Mouse (Mus musculus) fibroblast of lung, adult 2 months (primary cell): ENCODE measurements around the gene Ttc7b.

Experiments used
- DNase-seq: peaks from one replicate; pipeline ENCODE4 v3.0.0-alpha.2; 2011; ENCODE audit warnings: low read depth

Gene Ttc7b

GRCm38 (mm10) chr12:100381941-100382340, 138.7 kb downstream of the Ttc7b start:
- no peak for DNase-seq

DNA sequence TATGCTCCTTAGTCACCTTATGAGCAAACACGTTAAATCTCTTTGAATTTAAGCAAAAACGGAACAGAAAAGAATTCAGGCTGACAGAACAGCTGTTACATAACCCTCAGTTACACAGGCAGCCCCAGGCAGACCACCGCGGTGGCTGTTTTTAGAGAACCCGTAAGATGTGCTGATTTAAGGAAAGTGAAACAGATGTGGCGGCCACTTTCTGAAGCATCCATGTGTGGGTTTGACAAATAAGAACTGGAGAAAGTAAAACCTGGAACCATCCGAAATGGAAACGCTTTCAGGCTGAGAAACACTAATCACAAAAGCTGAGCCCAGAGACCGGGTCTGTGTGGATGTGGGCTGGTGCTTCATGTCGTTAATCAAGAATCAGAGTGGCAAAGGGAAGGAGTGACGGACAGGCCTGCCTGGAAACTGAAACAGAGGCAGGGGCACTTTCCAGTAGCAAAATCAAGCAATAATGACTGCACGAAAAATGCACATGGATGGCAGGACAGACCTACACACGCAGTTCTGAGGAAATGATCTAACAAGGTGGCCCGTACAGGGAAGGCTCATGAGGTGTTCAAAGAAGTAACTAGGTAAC, 139.8 kb downstream of the Ttc7b start:
- no peak for DNase-seq

DNA sequence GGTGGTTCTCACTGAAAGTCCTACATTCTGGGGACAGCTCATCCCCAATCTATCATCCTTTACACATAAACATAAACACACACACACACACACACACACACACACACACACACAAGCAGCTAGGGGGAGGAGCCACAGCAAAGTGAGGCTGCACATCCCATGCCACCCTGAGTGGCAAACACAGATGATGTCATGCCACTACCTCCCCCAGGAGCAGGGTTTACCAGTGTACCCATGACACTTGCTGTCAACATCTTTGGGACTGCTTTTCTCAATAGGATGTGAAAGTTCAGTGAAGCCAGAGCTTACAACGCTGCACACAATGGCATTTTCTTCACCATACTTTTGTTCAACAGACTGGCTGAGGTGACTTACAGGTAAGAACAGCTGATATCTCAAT, 140.8 kb downstream of the Ttc7b start:
- DNase-seq, result no peak

GRCm38 (mm10) chr12:100378266-100378665, 142.4 kb downstream of the Ttc7b start:
- DNase-seq, result no peak

DNA sequence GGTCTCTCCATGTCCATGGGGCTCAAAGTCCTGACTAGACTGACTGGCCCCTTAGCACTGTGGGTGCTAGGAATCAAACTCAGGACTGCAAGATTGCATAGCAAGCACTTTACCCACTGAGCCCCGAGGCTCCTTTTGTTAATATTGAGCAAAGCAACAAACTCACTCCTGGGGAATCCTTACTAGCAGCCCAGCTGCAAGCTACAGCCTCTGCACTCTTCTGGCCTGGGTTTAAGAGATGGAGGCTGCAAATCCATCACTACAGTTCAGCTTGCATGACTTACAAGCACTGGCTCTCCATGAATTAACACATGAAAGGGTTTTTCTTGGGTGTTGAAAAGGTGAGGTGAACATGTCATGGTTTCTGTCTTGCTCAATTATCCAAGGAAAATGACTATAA, 142.8 kb downstream of the Ttc7b start:
- DNase-seq, result no peak

DNA sequence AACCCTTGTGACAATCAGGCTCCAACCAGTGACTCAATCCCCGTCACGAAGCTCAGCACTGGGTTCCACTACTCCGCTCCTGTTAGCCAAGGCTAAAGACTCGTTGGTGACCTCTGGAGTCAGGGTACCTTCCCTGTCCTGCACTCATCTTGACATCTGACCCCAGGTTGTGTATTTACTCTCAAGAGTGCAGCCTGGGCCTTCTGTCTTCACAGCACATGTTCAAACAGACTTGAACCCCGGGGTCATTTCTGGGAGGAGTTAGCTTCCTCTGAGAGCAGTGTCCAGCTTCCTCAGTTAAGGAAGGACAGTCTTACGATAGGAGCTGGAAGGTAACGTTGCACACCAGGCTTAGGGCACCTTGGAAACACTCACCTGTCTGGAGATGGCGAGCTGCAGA, 144.8 kb downstream of the Ttc7b start:
- DNase-seq, result no peak

DNA sequence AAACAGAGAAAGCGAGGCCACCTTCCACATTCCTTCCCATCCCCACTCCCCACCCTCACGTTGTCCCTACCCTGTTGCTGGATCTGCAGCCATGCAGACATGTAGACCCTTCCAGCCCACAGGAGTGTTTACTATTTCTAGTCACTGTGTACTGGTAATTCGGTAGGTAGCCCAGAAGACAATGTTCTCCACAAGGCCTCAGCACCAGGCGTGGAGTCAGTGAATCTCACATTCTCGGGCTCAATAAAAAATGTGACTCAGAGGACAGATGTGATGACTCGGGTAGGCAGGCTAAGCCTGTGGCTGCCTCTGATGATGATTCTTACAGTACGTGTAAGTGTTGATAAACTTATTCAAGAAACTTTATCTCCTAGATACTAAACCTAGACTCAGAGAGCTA, 147.8 kb downstream of the Ttc7b start:
- DNase-seq, result no peak

GRCm38 (mm10) chr12:100372015-100372414, 148.6 kb downstream of the Ttc7b start:
- DNase-seq, result no peak

DNA sequence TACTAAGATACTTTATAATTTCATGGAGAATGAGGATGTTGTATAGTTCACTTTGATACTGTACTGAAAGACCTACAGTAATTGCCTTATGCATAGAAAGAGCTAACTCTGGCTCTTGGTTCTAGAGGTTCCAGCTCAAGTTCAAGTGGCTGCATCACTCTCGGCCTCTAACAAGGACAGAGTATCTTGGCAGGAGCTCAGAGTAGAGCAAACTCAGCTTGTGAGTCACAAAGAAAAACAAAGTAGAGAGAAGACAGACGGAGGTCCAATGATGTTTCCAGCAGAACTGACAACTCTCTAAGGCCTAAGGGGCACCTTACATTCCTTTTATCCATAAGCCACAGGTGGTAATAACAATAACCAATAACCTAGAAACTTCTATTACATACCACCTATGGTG, 150.8 kb downstream of the Ttc7b start:
- DNase-seq, result no peak

GRCm38 (mm10) chr12:100369220-100369619, 151.4 kb downstream of the Ttc7b start:
- no peak for DNase-seq

- no peak for DNase-seq
Measured at GRCm38 (mm10) chr12:100361330-100361729, 159.3 kb downstream of the Ttc7b start.

- DNase-seq, result no peak
Measured at GRCm38 (mm10) chr12:100358040-100358620, 162.5 kb downstream of the Ttc7b start.

GRCm38 (mm10) chr12:100356407-100356806, 164.2 kb downstream of the Ttc7b start:
- DNase-seq, result no peak

DNA sequence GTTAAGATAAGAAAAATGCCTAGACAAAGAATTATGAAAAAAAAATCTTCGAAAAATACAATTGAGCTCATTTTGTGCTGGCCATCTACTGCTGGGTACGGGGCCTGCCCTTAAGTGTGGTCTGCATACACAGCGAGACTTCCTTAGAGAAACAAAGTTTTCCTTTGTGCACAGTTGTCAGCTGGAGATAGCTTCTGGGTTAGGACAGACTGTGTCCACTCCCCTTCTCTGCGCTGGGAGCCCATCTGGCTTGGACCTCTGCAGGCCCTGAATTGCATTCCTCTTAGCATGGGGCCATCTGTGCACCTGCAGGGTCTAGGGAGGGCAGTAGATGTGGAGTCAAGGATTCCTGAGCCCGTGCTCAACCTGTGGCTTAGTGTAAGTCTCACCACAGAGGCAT, 165.1 kb downstream of the Ttc7b start:
- no peak for DNase-seq

DNA sequence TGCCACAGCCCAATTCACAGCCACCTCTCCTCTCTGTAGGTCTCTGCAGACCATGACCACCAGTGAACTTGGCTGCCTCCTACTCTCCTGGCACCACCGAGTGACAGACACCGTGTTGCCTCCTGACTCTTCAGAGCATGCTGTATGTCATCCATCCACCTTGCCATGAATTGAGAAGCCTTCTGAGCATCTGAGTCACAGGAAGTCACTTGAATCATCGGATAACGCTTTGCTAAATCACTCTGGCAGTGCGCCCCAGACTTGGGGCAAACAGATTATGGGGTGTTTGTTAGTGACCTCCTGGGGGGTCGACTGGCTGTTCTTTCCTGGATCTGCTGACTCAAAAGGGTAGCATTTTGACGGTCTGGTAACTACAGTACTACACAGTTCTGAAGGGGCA, 166.7 kb downstream of the Ttc7b start:
- DNase-seq, result no peak

DNA sequence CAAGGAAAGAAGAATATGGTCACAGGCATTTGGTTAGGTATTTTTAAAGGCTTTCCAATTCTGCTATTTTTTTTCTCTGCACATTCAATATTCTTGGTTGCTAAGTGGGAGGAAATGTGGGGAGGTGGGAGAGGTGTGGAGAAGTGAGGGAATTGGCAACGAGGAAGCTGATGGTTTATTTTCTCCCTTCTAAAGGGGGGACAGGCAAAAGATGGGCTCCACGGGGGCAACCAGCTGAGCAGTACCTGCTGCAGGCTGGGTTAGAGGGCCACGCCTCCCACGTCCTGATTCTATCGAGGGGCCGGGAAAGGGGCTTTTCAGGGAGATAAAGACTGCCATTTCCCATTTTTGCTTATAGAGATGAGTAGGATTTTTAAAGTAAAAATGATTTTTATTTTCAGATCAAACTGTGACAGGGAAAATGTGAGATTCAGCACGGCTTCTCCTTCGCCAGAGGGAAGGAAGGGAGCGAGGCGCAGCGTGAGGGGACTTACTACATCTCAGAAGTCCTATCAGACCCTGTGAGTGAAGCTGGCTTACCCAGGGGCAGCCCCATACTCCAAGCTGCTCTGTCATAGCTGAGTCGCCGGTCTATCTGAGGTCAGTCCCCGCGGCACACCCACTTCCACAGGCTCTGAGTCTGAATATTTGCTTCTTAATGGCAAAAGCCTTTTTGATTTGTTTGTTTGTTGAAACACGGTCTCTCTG, 167.4 kb downstream of the Ttc7b start:
- DNase-seq, result no peak

DNA sequence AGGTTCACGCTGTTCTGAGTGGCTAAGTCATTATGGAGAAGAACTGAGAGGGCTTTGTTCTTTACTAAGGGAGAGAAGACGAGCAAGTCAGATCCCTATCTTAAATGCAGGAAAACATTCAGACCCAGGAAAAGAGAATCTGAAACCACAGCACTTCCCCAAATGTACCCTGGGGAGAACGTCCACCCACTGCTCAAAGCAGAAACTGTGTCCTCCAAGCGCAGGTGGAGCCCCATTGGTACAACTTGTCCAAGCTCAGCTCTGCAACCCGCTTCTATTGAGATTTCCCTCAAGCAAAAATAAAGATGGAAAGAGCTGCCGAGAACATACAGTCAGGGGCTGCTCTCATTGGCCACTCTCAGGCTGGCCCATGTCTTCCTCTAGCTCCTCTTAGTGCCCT, 168.5 kb downstream of the Ttc7b start:
- DNase-seq, result no peak

DNA sequence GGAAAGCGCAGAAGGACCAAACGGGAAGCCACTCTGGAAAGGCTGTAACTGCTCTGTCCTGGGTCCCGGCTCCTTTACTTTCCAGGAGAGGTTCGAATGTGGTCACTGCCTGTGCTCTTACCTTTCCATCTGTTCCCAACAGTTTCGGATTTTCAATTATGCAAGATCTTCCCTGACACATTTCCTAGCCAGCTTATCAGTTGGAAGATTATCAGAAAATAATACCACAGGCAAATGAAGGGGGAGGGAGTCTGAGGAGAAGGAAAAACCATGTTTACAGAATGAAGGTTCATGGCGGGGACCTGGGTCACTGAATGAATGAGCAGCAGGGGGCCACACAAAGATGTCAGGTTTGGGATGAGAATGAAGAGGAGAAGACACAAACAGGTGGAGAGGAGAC, 177.1 kb downstream of the Ttc7b start:
- DNase-seq, result no peak

GRCm38 (mm10) chr12:100341614-100342013, 179.0 kb downstream of the Ttc7b start:
- no peak for DNase-seq

GRCm38 (mm10) chr12:100340901-100341460, 179.6 kb downstream of the Ttc7b start:
- DNase-seq, result no peak

GRCm38 (mm10) chr12:100338055-100338454, 182.6 kb downstream of the Ttc7b start:
- DNase-seq, result no peak

DNA sequence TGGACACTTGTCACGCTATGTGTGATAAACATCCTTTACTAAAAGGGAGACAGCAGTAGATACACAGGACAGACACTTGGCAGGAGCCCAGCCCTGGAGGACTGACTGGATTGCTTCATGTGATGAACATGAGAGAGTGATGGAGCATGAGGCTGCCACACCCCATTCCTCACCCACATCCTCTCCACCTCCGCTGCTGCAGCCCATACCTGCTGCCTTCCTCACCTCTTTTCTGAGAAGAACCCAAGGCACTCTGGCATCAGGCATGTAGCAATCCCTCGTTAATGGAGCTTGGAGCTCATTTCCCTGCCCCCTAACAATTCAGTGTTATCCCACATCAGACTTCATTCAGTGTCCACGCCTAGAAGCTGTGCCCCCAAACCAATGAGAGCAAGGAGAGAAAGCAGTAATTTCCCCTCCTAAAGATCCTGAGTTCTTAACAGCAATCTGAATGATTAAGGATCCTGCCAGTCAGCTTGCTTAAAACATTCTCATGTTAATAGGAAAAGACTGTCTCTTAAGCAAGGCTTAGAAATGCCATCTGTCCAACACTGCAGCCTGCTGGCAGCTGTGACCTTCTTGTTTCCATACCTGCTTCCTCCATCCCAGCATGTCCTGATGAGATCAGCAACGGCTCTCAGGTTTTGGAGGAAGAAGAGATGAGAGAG, 183.1 kb downstream of the Ttc7b start:
- no peak for DNase-seq

- no peak for DNase-seq
Measured at GRCm38 (mm10) chr12:100336241-100336640, 184.4 kb downstream of the Ttc7b start.
